Mouse (Mus musculus) brain, embryonic 14.5 days (tissue): ENCODE data around the gene Gm5797. TPM values are rescaled to one million over a fixed set of nuclear protein-coding genes. Genes with fewer than 3 reads are reported as not detected.
"Not testable (repeated sequence)": the region's sequence is repeated elsewhere in the genome, so short reads cannot be mapped to it uniquely, and the experiment has no call there.

ENCODE experiments used
- DNase-seq: peaks from one replicate; pipeline ENCODE4 v3.0.0-alpha.2; 2011; ENCODE audit warnings: low read depth
- polyA plus RNA-seq: library from polyadenylated mRNA; depleted of rRNA; stranded (reverse); fragments of >200 nt; gene quantifications from 2 replicates; pipeline ENCODE4 v1.2.3, GENCODE M21; 2012; rRNA removed

The Gm5797 gene
- not detected in 2 replicates for polyA plus RNA-seq

- DNase-seq = not testable (repeated sequence)
These were observed at the start of gene Gm5797 for GRCm38 (mm10) chr14:7332295-7332694. TSS of gene Gm5797 (minus strand) at chr14:7332395.

- DNase-seq = not testable (repeated sequence)
These were observed 32.8 kb upstream of the Gm5797 start, which contains the start of gene Gm8374 for GRCm38 (mm10) chr14:7365034-7365433. TSS of gene Gm8374 (minus strand) at chr14:7365134.

- peak; percentile 65 for DNase-seq
These were observed 17.1 kb downstream of the Gm5797 start for GRCm38 (mm10) chr14:7315093-7315492.

- DNase-seq = not testable (repeated sequence)
These were observed 17.5 kb downstream of the Gm5797 start, which contains the start of gene Gm3739 for GRCm38 (mm10) chr14:7314661-7315060. TSS of gene Gm3739 (minus strand) at chr14:7315049.

Other genes starting within 250 kb of the Gm5797 start
- gene Gm3696, start 231.8 kb downstream of the Gm5797 start, polyA plus RNA-seq = 8.4 and 8.6 TPM in 2 replicates
- gene Gm6676, start 207.0 kb downstream of the Gm5797 start, polyA plus RNA-seq = 0.03 TPM in 1 of 2 replicates, not detected in the other
- gene Gm3512, start 157.9 kb downstream of the Gm5797 start, polyA plus RNA-seq = 7.6 and 7.7 TPM in 2 replicates
- gene Gm16434, start 137.9 kb downstream of the Gm5797 start, polyA plus RNA-seq = 0.03 TPM in 1 of 2 replicates, not detected in the other
- gene Gm3727, start 67.7 kb downstream of the Gm5797 start, polyA plus RNA-seq = not detected in 2 replicates
- gene Gm3739, start 17.3 kb downstream of the Gm5797 start, polyA plus RNA-seq = 6.4 and 7.9 TPM in 2 replicates
- gene Gm8374, start 32.7 kb upstream of the Gm5797 start, polyA plus RNA-seq = not detected in 2 replicates
- 0.15 TPM in 1 of 2 replicates, not detected in the other for gene Gm3755, start 118.5 kb upstream of the Gm5797 start, polyA plus RNA-seq
- 11.7 and 12.1 TPM in 2 replicates for gene Gm3752, start 151.4 kb upstream of the Gm5797 start, polyA plus RNA-seq
- gene Gm3558, start 236.2 kb upstream of the Gm5797 start, polyA plus RNA-seq = 4.6 TPM in 2 replicates